Mouse (Mus musculus): Measurements from ENCODE around the gene Rab3gap1. TPM values are rescaled to one million over a fixed set of nuclear protein-coding genes. Genes with fewer than 3 reads are reported as not detected.

Gene Rab3gap1
- polyA plus RNA-seq, 1 experiment from 2014 or later = 18.2 TPM

- H3K9ac ChIP-seq (ENCODE audit: low read depth, low read length) = no peak overlapping the region
- no peaks in the 10 kb centered on the region for H3K27me3 ChIP-seq (ENCODE audit: insufficient read depth, low read length)
- H3K9me3 ChIP-seq (replicated peaks; ENCODE audit: low read length) = no peaks in the 10 kb centered on the region
- H3K4me1 ChIP-seq (replicated peaks; ENCODE audit: insufficient read depth, low read length) = no peaks in the 10 kb centered on the region
- DNase-seq (ENCODE audit: low spot score) = no peak
- no peak overlapping the region for H3K4me2 ChIP-seq (ENCODE audit: low read length)
- 0 out of 2 replicates have a peak, but pooled peaks cover 9% of the 10 kb centered on the region for H3K36me3 ChIP-seq (ENCODE audit: insufficient read depth, low read length)
- ATAC-seq (replicated peaks; ENCODE audit: low FRiP score, low read depth) = no peak
- 82% methylated on average over 4 of the region's 4 CpGs for WGBS
- no peak for TF ChIP-seq CTCF (IDR thresholded peaks at IDR 0.05; ENCODE audit: low read depth)
- no peak overlapping the region for H3K27ac ChIP-seq
- no peak overlapping the region for H3K4me3 ChIP-seq (replicated peaks; ENCODE audit: low read depth, low read length)
These were observed 44.5 kb downstream of the Rab3gap1 start for GRCm38 (mm10) chr1:127913116-127913515.

DNA sequence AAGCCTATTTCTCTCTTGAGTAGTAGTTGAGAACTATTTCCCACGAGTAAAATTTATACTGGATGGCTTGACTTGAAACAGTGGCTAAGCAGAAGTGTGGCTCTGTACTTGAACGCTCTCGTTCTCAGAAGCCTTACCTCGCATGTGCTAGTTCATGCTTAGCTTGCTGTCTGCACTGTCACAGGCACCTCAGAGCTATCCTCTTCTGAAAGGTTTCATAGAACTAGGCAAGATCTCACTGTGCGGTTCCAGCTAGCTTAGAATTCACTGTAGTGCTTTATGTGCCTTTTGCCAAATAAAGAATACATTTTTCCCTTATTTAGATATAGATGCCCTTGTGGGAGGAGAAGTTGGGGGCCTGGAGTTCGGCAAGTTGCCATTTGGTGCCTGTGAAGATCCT is 46.7 kb downstream of the Rab3gap1 start:
- Histone ChIP-seq H3K9me3 (replicated peaks; ENCODE audit: low read length) (no peaks in the 10 kb centered on the region), H3K4me1 (replicated peaks; ENCODE audit: insufficient read depth, low read length) (no peaks in the 10 kb centered on the region), H3K27me3 (ENCODE audit: insufficient read depth, low read length) (no peaks in the 10 kb centered on the region), H3K9ac (ENCODE audit: low read depth, low read length) (no peak overlapping the region), H3K4me2 (ENCODE audit: low read length) (no peak overlapping the region), H3K4me3 (replicated peaks; ENCODE audit: low read depth, low read length) (no peak overlapping the region), H3K27ac (no peak overlapping the region), H3K36me3 (ENCODE audit: insufficient read depth, low read length) (0 out of 2 replicates have a peak, but pooled peaks cover 11% of the 10 kb centered on the region)
- 84% methylated on average over 6 of the region's 6 CpGs for WGBS
- ATAC-seq (replicated peaks; ENCODE audit: low FRiP score, low read depth) (no peak), DNase-seq (ENCODE audit: low spot score) (no peak)
- no peak for TF ChIP-seq CTCF (IDR thresholded peaks at IDR 0.05; ENCODE audit: low read depth)

DNA sequence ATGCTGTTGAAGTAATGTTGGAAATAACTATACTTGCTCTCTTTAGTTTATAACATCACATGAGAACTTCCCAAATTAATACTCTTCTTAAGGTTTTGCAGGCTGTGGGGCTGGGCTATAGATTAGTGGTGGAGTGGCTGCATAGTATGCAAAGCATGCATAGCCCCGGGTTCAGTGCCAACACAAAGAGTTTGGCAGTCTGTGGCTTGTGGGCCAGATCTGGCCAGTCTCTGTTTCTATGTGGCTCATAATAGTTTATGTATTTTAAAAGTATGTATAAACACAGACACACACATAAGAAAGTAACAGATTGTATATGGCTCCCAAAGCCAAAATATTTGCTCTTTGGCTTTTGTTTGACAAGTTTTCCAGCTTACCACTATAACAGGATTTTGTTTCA is 47.2 kb downstream of the Rab3gap1 start:
- H3K4me1 ChIP-seq (replicated peaks; ENCODE audit: insufficient read depth, low read length) = no peaks in the 10 kb centered on the region
- no peak for TF ChIP-seq CTCF (IDR thresholded peaks at IDR 0.05; ENCODE audit: low read depth)
- no peak overlapping the region for H3K4me2 ChIP-seq (ENCODE audit: low read length)
- H3K9ac ChIP-seq (ENCODE audit: low read depth, low read length) = no peak overlapping the region
- no peaks in the 10 kb centered on the region for H3K27me3 ChIP-seq (ENCODE audit: insufficient read depth, low read length)
- WGBS = 83% methylated on average over 1 of the region's 1 CpGs
- no peak for ATAC-seq (replicated peaks; ENCODE audit: low FRiP score, low read depth)
- no peak overlapping the region for H3K27ac ChIP-seq
- 0 out of 2 replicates have a peak, but pooled peaks cover 11% of the 10 kb centered on the region for H3K36me3 ChIP-seq (ENCODE audit: insufficient read depth, low read length)
- no peak overlapping the region for H3K4me3 ChIP-seq (replicated peaks; ENCODE audit: low read depth, low read length)
- H3K9me3 ChIP-seq (replicated peaks; ENCODE audit: low read length) = no peaks in the 10 kb centered on the region
- DNase-seq (ENCODE audit: low spot score) = no peak

DNA sequence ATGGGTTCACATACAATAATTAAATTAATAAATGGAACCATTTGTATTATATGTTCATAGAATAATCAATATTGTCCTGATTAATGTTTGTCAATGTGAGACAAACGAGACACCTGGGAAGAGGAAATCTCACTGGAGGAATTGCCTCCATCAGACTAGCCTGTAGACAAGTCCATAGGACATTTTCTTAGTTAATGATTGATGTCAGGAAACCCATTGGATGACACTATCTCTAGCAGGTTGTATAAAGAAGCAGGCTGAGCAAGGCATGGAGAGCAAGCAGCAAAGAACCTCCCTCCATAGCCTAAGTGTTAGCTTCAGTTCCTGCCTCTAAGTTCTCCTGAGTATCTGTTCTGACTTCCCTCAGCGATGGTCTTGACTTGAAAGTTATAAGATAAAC is 64.8 kb downstream of the Rab3gap1 start:
- no peak overlapping the region for H3K4me3 ChIP-seq (replicated peaks; ENCODE audit: low read depth, low read length)
- no peak for TF ChIP-seq CTCF (IDR thresholded peaks at IDR 0.05; ENCODE audit: low read depth)
- no peaks in the 10 kb centered on the region for H3K9me3 ChIP-seq (replicated peaks; ENCODE audit: low read length)
- ATAC-seq (replicated peaks; ENCODE audit: low FRiP score, low read depth) = no peak; the same call in 1 of the 2 replicates
- no peaks in the 10 kb centered on the region for H3K4me1 ChIP-seq (replicated peaks; ENCODE audit: insufficient read depth, low read length)
- DNase-seq (ENCODE audit: low spot score) = no peak
- no peak overlapping the region for H3K27ac ChIP-seq
- no peak overlapping the region for H3K9ac ChIP-seq (ENCODE audit: low read depth, low read length)
- H3K4me2 ChIP-seq (ENCODE audit: low read length) = no peak overlapping the region
- H3K27me3 ChIP-seq (ENCODE audit: insufficient read depth, low read length) = no peaks in the 10 kb centered on the region
- peaks cover 27% of the 10 kb centered on the region for H3K36me3 ChIP-seq (ENCODE audit: insufficient read depth, low read length)
- 82% methylated on average over 2 of the region's 2 CpGs for WGBS

DNA sequence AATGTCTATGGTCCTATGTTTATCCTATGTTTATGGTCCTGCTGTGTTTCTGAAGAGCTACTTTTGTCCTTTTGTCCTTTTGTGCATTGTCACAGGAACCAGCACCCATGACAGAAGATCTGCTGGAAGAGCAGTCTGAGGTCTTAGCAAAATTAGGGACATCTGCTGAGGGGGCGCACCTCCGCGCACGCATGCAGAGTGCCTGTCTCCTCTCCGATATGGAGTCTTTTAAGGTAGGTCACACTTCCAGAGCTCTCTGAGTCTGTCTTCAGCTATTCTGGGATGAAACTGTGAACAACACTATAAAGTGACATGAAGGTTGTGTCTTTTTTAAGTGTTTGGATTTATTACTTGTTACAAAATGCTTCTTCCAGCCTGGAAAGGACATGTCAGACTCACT is 65.7 kb downstream of the Rab3gap1 start:
- no peak overlapping the region for H3K4me3 ChIP-seq (replicated peaks; ENCODE audit: low read depth, low read length)
- H3K9me3 ChIP-seq (replicated peaks; ENCODE audit: low read length) = no peaks in the 10 kb centered on the region
- peaks cover 34% of the 10 kb centered on the region for H3K36me3 ChIP-seq (ENCODE audit: insufficient read depth, low read length)
- no peak for TF ChIP-seq CTCF (IDR thresholded peaks at IDR 0.05; ENCODE audit: low read depth)
- no peak overlapping the region for H3K4me2 ChIP-seq (ENCODE audit: low read length)
- WGBS = 92% methylated on average over 5 of the region's 5 CpGs
- H3K4me1 ChIP-seq (replicated peaks; ENCODE audit: insufficient read depth, low read length) = no peaks in the 10 kb centered on the region
- ATAC-seq (replicated peaks; ENCODE audit: low FRiP score, low read depth) = no peak
- no peak overlapping the region for H3K9ac ChIP-seq (ENCODE audit: low read depth, low read length)
- no peaks in the 10 kb centered on the region for H3K27me3 ChIP-seq (ENCODE audit: insufficient read depth, low read length)
- H3K27ac ChIP-seq = no peak overlapping the region
- DNase-seq (ENCODE audit: low spot score) = no peak

DNA sequence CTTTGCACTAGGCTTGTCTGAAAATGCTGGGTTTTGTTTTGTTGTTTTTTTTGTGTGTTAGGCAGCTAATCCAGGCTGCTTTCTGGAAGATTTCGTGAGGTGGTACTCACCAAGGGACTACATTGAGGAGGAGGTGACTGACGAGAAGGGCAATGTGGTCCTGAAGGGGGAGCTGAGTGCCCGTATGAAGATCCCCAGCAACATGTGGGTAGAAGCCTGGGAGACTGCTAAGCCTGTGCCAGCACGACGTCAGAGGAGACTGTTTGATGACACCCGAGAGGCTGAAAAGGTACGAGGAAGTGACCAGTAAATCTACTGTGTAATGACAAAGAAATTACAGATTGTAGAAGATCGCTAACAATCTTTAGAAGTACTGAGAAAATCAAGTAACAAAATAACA is 68.7 kb downstream of the Rab3gap1 start:
- Histone ChIP-seq H3K27me3 (ENCODE audit: insufficient read depth, low read length) (no peaks in the 10 kb centered on the region), H3K27ac (no peak overlapping the region), H3K4me3 (replicated peaks; ENCODE audit: low read depth, low read length) (no peak overlapping the region), H3K36me3 (ENCODE audit: insufficient read depth, low read length) (peaks cover 59% of the 10 kb centered on the region), H3K4me2 (ENCODE audit: low read length) (no peak overlapping the region), H3K9ac (ENCODE audit: low read depth, low read length) (no peak overlapping the region), H3K4me1 (replicated peaks; ENCODE audit: insufficient read depth, low read length) (no peaks in the 10 kb centered on the region), H3K9me3 (replicated peaks; ENCODE audit: low read length) (no peaks in the 10 kb centered on the region)
- 72% methylated on average over 8 of the region's 8 CpGs for WGBS
- ATAC-seq (replicated peaks; ENCODE audit: low FRiP score, low read depth) (no peak), DNase-seq (ENCODE audit: low spot score) (no peak)
- no peak; the same call in 1 of the 2 replicates for TF ChIP-seq CTCF (IDR thresholded peaks at IDR 0.05; ENCODE audit: low read depth)

DNA sequence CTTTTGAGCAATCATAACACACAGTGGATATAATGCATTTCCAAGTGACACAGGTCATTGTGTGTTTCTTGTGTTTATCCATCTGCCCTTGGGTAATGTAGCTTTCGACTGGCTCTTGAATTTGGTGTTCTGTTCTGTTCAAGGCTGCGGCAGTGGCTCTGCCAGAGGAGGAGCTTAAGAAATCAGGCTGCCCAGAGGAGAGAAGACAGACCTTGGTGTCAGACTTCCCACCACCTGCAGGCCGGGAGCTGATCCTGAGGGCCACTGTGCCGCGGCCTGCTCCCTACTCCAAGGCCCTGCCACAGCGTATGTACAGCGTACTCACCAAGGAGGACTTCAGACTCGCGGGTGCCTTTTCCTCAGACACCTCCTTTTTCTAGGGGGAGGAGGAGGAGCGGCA is 73.7 kb downstream of the Rab3gap1 start:
- H3K36me3 ChIP-seq (ENCODE audit: insufficient read depth, low read length) = peaks cover 59% of the 10 kb centered on the region
- no peak for DNase-seq (ENCODE audit: low spot score)

More for the DNA sequence above, 73.7 kb downstream of the Rab3gap1 start:
- H3K27me3 ChIP-seq (ENCODE audit: insufficient read depth, low read length) = no peaks in the 10 kb centered on the region
- no peak for ATAC-seq (replicated peaks; ENCODE audit: low FRiP score, low read depth)
- H3K4me1 ChIP-seq (replicated peaks; ENCODE audit: insufficient read depth, low read length) = no peaks in the 10 kb centered on the region
- no peak overlapping the region for H3K27ac ChIP-seq
- WGBS = 93% methylated on average over 10 of the region's 10 CpGs
- H3K4me2 ChIP-seq (ENCODE audit: low read length) = no peak overlapping the region
- no peak overlapping the region for H3K4me3 ChIP-seq (replicated peaks; ENCODE audit: low read depth, low read length)
- TF ChIP-seq CTCF (IDR thresholded peaks at IDR 0.05; ENCODE audit: low read depth) = no peak
- no peaks in the 10 kb centered on the region for H3K9me3 ChIP-seq (replicated peaks; ENCODE audit: low read length)
- H3K9ac ChIP-seq (ENCODE audit: low read depth, low read length) = no peak overlapping the region
